Mouse (Mus musculus) heart, adult 9 months (tissue): ENCODE measurements around the gene Cmas.

Experiments
- DNase-seq, 2 experiments: peaks; one replicate each; pipeline ENCODE4 v3.0.0; 2022; ENCODE audit warnings: low spot score in 2 of 2

Gene Cmas

DNA sequence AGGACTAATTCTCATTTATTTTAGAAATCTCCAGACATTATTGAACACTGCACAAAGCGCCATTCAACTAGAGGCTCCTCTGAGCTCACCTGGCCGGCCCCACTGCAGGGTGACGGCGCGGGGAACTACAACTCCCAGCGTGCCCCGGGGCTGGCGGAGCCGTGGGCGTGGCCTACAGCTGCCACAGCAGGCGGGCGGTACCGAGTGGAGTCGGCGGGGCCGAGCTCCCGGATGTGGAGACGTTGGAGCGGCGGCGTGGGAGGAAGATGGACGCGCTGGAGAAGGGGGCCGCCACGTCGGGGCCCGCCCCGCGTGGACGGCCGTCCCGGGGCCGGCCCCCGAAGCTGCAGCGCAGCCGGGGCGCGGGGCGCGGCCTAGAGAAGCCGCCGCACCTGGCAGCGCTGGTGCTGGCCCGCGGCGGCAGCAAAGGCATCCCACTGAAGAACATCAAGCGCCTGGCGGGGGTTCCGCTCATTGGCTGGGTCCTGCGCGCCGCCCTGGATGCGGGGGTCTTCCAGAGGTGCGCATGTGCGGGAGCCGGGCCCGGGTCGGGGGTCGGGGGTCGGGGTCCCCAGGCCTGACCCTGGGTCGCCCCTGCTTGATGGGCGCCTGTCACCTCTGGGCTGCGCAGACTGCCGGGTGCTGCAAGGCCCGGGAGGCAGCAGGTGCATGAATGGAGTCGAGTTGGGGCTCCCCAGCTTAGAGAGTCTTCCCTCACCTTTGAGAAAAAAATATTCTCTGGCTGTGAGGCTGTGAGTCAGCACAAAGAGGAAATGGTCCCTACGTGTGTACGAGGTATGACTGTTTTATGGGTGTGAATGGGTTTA is at the start of gene Cmas:
TSS of gene Cmas (plus strand) at position 180 of the 827 bp plus-strand sequence.
- DNase-seq, result peak; percentile 81 to 85

DNA sequence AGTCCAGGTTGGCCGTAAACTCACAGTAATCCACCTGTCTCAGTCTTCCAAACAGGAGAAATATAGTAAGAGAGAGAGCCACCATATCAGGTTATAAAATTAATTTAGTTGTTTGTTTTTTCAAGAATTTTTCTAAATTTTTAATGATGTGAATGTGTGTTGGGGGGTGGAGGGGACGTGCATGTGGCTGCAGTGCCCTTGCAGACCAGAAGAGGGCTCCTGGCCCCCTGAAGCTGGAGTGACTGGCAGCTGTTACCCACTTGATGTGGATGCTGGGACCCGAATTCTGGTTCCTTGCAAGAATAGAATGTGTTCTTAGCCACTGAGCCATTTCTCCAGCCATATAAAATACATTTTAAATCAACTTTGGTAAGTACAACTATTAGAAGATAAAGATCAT is 49.8 kb upstream of the Cmas start:
- DNase-seq, result no peak

DNA sequence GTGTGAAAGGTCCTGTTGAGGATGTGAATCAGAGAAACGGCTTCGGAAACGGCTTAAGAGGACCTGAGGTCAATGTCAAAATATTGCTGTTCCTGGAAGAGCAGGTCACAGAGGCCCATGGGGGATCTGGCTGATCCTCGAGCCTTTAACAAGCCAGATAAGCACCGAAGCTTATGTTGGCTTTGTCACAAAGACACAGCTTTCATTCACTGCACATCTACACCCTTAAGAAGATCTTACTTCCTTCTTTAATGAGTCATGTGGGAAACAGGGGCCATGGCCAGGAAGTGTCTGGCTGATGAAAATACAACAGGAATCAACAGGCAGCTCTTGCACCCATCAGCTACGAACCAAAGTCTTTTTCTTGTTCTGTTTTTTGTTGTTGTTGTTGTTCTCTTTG is 48.1 kb upstream of the Cmas start:
- DNase-seq, result peak; percentile 35 to 58

DNA sequence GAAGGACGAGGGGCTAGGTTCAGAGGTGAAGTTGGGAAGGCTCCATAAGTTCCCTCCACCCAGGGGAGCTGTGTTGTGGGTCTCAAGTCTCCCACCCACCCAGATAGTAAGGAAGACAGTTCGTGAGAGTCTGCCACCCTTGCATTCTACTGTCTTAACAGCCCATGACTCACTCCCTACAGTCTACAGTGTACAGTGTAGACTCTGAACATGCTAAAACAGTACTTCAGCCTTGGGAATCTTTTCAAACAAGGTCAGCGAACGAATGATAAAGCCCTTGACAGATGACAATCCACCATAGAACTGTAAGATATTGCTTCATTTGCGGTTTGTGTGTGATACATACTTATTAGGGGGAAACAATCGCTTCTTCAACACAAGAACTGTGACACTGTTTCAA is 45.8 kb upstream of the Cmas start:
- no peak for DNase-seq

DNA sequence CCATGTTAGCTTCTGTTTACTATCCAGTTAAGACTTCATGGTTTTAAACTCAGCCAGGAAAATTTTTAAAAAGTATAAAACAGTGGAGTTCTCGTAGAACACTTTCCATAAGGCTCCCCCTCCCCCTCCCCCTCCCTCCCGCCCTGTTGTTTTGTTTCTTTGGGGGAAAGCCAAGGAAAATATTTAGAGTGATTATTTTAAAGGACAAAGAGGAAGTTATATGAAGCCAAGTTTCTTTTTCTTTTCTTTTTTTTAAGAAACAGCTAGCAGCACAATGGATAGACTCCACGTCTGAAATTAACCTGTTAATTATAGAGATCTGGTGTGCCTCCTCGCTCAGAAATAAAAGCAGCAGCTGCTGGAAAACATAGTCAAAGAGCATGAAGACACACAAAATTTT is 45.4 kb upstream of the Cmas start:
- DNase-seq, result no peak

DNA sequence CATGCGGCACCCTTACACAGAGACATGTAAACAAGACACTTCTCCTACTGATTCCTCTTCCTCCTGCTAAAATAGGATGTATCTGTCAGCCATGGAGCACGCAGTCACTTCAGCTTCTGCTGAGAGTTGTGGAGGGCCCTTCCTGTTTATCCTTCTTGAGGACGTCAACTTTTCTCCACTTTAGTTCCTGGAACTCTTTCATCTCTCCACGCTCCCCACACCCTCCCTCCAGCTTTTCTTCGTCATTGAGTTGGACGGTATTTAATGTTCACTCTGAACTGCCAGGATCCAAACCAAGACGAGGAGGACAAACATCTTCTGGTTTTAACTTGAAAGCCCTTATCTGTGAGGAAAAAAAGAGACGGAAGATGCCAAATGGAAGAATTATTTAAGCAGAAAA is 41.5 kb upstream of the Cmas start:
- DNase-seq, result peak; percentile 51 to 64

DNA sequence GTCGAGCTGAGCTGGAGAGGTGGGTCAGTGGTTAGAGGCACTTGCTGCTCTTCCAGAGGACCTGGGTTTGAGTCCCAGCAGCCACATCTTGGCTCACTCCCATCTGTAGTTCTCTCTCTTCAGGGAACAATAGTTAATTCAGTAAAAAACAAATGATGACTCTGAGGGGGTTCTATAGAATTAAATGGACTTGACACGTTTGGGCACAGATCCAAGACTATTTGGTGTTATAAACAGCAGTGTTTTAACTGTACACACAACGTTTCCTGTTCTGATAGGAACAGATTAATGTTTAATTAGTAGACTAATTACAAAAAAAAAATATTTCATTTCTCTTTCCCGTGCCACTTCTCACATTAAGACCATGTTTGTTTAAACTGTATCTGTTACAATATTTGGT is 39.3 kb upstream of the Cmas start:
- DNase-seq, result no peak

DNA sequence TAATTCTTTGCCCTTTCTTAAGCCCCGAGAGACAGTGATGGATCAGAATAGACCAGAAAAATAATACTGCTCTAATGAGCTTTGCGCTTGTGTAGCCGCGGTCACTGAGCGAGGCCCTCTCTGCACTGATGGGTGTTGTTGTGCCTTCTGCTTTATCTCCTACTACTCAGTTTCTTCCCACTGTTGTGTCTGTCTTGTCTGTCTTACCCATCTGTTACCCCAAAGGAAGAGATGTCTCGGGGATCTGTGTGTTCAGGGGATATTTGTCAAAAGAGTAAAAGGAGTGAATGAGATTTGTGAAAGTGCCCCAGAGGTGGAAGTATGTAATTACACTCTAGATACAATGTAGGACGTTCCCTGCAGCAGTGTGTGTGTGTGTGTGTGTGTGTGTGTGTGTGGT is 38.3 kb upstream of the Cmas start:
- no peak for DNase-seq

DNA sequence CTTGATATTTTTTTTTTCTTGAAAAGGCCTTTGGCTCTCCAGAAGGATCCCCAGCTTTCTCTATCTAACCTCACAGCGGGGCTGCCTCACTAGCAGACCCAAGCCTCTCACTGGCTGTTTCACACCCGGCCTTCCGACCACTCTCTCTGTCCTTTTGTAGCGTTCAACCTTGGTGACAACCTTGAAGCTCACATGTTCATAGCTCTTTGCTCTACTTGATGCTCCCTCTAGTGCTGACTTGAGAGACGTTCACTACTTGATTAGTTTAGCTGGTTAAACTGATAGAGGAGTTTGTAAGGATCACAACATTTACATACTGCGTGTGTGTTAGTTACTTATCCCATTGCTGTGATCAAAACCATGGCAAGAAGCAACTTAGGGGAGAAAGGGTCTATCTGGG is 35.8 kb upstream of the Cmas start:
- DNase-seq, result no peak

DNA sequence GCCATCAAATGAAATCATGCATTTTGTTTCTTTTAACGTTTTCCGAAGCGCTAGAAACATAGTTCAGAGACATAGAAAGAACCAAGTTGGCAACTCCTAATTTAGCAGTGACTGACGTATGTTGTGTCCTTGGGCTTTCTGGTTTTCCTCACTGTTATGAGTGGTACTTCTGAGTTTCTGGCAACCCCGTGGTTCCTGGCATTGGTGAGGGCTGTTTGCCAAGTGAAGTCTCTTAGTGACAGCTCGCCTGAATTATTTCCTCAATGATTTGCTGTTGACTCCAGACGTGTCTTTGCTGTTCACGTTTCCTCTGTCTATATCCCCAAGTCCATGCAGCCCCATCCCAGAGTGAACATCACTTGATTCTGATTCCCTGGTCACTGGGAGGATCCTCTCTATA is 34.8 kb upstream of the Cmas start:
- no peak for DNase-seq

DNA sequence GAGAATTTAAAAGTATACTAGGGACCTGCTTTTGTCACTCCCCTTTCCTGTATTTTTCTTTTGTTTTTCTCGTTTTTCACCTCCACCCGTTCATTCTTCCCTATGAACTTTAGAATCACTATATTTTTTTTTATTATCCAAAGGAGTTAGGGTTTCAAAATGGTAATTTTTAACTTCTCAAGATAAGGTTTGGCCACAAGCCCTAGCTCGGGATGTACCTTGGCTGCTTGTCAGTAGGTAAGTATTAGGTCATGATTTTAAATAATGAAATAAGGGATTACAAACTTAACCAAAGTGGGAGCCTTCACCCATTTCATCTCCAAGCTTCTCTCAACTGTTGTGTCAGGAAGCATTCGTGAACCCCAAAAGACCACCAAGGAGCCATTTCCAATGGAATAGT is 30.5 kb upstream of the Cmas start:
- DNase-seq, result no peak

DNA sequence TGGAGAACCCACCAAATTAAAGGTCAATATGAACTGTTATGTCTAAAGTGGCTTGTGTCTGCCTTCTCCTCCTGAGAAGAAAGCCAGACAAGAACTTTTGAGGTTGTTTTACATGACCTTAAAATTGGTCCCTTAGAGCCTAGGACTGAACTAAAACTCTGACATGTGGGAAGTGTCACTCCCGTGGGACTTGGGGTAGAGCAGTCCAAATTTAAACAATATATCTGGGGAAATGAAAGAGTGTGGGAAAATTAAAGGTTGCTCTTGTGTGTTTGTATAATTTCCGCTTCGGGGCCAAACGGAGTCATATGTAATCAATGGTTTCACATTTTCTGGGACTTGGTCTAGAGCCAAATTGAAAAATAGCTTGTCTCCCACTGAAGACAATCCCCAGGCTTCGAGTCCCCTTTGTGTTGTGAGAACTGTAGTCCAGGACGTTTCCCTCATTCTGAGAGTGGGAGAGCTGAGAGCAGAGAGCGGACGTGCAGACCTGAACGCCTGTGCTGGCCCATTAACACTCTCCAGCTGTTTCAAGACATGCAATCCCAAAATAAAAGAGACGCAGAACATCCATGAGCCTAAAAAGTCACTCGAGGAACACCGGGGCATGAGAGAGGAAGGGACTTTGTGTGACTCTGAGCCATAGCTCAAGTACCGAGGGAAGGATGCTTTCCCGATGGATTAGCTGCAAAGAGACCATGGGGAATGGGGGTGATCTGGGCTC is 23.8 kb upstream of the Cmas start:
- peak; percentile 50 to 67 for DNase-seq

DNA sequence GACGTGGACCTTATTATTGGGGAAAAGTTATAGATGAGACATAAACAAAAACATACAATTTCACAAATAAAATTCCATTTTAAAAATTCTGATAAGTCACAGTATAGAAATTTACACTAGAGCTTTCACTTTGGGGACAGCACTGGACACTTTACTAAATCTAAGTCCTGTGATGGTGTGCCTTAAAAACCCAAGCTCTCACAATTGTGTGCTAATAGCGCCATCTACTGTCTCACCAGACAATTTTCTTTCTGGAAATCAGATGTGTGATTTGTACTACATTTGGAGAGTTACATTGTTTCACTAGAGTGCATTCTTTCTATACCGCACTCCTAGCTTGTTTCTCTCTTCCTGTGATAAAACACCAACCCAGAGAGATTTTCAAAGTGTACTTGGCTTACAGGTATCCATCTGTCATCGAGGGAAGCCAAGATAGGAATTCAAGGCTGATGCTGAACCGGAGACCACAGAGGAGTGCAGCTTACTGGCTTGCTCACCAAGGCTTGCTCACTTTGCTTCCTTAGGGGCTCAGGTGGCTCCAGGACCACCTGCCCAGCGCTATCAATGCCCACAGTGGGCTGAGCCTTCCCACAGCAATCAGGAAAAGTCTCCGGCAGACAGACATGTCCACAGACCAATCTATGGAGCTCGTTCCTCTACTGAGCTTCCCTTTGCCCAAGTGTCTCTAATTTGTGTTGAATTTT is 21.0 kb upstream of the Cmas start:
- DNase-seq, result no peak

DNA sequence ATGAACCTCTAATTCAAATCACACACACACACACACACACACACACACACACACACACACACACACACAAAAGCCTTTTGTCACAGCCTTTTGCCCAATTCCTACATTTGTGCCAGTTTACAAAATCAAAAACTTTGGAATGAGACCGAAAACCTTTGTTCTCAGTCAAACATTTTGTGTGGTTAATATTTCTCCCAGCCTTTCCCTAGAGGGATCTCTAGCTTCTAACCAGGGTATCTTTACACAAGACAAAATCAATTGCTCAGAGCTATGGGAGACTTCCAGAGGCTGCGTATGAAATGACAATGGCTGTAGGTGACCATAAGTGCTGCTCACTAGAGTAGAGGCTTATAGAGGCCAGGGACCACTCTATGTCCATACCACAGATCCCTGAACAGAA is 18.3 kb upstream of the Cmas start:
- no peak for DNase-seq

DNA sequence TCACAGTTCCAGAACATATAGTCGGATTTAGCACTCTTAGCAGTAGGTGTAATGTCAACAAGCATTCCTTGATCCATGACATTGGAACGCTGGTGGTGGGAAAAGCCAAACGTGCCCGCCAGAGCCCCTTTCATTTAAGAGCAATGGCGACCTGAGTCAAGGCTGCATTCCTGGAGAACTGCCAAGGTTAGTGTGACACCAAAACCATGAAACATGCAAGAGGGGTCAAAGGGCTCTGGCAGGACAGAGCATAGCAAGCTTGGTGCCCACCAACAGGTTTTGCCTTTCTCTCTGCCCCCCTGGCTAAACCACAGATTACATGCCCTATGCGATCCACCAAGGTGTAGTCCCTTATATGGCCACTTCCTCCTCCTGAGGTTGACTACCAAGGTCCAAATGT is 17.8 kb upstream of the Cmas start:
- DNase-seq, result no peak

DNA sequence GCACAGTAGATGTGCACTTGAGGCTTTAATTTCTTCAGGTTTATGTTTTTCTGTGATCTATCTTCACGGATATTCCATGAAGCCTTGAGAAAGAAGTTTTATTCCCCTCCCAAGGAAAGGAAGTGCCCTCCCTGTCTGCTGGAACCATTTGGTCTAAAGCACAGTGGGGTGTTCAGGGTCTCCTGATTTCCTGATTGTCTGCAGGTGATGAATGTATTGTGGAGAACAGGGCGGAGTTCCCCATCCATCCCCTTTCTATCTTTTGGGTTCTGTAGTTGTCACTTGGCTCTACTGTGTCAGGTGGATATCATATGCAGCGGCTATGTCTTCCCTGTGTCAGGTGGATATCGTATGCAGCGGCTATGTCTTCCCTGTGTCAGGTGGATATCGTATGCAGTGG is 14.7 kb upstream of the Cmas start:
- DNase-seq, result no peak

DNA sequence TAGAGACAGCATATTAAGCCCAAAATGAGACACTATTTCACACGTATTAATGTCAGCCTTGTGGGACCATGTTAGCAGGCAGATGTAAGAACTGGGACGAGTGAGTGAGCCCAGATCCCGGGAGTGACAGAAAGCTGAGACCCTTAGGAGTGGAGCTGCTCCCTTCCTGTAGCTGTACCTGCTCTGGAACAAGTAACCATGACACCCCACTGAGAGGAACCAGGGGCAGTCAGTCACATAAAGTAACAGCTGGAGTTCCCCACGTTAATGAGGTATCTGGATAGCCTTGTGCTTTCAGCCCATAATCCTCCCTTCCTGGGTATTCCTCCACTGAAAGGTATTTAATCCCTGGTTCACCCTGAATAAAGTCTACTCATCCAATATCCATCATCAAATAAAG is 13.3 kb upstream of the Cmas start:
- DNase-seq, result no peak

DNA sequence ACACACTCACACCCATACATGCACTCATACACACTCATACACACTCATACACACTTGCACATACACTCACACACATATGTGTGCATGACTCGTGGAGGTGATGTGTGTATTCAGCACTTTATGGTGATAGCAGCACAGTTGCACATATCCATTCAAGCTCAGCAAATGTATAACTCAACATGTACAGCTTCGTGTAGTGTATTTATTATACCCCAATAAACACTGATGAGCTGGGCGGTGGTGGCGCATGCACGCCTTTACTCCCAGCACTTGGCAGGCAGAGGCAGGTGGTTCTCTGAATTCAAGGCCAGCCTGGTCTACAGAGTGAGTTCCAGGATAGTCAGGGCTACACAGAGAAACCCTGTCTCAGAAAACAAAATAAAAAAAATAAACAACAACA is 11.0 kb upstream of the Cmas start:
- DNase-seq, result no peak

DNA sequence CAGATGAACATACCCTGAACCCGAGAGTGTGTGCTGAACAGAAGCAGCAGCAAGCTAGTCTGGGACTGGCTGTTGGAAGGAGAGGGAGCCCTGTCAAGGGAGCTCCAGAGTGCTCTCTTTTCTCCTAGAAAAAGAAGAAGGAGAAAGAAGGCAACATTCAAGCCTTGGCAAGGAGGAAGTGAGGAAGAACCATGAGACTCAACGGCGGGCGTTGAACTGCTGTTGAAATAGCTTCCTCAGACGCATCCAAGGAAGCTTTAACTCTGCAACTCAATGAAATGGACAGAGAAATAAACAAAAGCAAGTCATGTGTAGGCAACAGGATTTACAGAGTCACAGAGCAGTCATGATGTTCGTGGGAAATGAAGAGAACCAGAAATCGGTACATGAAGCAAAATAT is 9.7 kb upstream of the Cmas start:
- DNase-seq, result no peak

DNA sequence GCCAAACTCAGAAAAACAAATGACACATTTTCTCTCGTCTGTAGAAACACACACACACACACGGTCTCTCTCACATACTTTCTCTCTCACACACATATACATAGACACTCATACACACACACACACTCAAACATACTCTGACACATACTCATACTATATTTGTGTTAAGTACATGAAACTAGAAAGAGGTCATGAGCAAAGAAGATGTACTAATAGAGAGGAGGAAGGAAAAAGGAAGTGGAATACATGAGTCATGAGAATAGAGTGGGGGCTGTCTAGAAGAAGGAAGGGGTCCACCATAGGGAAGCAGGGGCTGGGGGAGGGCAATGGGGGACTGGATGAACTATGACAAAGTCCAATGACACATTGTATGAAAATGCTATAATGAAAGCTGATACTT is 9.3 kb upstream of the Cmas start:
- DNase-seq, result no peak

DNA sequence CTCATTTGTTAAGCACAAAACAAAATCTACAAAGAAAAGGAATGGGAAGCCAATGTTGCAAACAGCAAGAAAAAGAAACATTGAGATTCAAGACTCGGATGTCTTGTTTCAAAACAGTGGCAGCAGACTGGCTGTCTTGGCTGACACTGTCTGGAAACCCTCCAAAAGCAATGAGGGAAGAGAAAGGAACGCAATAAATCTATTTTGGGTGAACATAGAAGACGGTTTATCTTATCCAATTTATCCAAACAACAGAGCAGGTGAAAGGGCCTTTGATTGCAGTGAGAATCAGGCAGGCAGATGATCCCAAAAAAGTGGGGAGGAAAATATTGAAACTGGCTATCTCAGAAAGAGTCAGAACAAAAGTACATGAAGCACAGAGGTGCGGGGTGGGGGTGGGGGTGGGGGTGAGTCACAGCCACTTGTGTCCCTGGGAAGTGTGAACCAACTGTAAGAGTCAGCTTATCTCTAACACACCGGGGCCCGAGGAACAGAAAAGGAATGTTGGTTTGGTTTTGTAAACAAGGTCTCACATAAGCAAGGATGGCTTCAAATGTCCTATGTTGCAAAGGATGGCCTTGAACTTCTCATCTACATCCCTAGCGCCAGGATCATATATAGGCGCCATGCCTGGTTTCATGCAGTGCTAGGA is 8.3 kb upstream of the Cmas start:
- peak in 1 of 2 experiments; percentile 43 for DNase-seq

DNA sequence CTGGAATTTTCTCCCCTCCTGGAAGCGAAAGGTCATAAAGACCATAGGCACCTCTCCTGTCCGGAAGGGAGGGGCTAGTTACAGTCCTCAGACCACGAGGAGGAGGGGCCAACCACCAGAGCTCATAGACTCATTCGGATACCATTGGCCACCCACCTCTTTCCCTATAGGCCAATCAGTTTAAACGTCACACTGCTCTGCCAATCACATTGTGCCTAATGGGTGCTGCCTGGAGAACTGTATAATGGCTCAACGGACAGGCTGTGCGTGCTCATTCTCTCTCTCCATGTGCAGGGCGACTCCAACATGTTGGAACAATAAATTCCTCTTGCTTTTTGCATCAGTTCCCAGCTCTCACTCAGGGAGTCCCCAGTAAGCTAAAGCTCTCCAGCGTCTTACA is 5.1 kb upstream of the Cmas start:
- DNase-seq, result no peak
